Mouse (Mus musculus) mouse embryonic stem cell (cell line): ENCODE results near the gene Mtss1l.

Experiments used
- in situ Hi-C, 2 experiments: fragments of 300-500 bp; cut with MboI; formaldehyde crosslinking; loops; 1 replicate in 1 of 2; 3 replicates in 1 of 2; pipeline ENCODE4 v1.14.3; 2019 to 2020; ENCODE audit warnings: low sequenced_read_pairs in 2 of 2, low pct_unique_long_range_greater_than_20kb in 1 of 2, mixed read lengths in 1 of 2; ENCODE audit not compliant: unreplicated experiment in 1 of 2

Mtss1l gene

GRCm38 (mm10) chr8:110720685-110721598 is at the start of gene Mtss1l:
TSS of gene Mtss1l (plus strand) at chr8:110721476.
- in situ Hi-C loops = no loop called here

DNA sequence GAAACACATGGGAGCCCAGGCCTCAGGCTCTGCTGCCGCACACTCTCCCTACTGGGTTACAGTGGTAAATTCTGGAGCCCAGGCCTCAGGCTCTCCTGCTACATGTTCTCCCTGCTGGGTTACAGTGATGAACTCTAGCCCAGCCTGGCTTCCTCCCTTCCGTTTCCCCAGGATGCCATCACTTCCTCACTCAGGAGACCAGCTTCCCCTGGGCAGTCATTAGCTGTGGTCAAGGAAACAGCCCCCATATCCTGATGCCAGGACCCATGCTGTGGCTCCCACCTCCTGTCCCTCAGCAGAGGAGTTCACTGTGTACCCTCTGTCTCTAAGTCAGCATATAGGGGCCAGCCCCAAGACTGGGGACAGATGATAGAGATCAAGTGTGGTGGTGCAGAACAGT is 49.1 kb upstream of the Mtss1l start:
- in situ Hi-C loops = no loop called here

GRCm38 (mm10) chr8:110673168-110673567 is 48.1 kb upstream of the Mtss1l start:
- in situ Hi-C loops = no loop called here

DNA sequence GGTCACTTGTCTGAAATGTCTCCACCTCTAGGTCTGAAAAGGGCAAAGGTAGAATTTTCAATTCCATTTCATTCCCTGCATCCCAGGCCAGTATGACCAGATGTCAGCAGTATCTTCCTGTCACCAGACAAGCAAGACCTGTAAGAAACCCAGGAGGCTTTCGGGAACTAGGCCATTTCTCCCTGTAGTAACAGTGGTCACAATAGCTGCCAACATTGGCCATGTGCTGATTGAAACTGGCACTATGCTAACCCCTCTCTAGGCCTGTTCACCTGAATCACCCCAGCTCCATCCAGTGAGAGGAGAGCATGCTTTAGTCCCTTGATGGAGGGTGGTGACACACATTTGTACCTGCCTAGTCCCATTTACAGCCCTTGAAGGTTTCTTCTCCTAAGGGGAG is 46.7 kb upstream of the Mtss1l start:
- in situ Hi-C loops = no loop called here

DNA sequence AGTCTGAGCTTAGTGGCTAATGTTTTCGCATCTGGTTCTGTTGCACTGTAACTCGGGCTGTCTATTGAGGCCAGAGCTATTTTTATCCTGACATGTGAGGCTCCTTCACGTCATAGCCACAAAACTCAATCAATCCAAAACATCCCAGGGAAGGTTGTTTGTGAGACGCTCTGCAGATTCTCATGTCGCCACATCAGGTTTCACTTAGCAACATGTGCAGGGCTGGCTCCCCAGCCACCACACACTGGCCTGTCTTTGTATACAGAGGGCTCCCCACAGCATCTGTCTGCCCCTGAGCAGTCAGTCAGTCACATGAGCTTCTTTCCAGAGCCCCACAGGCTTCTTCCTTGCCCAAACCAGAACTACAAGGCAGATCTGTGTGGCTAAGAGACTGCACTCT is 44.6 kb upstream of the Mtss1l start:
- in situ Hi-C loops = no loop called here

GRCm38 (mm10) chr8:110677174-110677660 is 44.1 kb upstream of the Mtss1l start:
- in situ Hi-C loops = no loop called here

- in situ Hi-C loops = no loop called here
Observed at GRCm38 (mm10) chr8:110678989-110679388, 42.3 kb upstream of the Mtss1l start.

DNA sequence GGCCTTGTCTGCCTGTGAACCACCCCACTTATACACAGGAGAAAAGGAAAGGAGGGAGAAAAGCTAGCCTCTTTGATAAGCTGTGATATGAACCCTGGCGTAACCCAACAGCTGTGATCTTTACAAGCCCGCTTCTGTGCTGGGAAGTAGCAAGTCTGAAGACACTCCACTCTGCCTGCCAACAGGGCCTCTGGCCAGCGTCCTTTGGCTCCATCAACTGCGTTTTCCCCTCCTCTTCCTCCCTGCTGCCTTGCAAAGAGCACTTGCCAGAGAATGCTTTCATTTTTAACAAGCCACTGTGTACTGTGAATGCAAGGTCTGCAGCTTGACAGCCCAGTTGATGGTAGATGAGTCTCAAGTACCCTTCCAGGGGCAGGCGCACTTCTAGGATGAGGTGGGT is 33.5 kb upstream of the Mtss1l start:
- in situ Hi-C loops = no loop called here

GRCm38 (mm10) chr8:110689961-110690360 is 31.3 kb upstream of the Mtss1l start:
- in situ Hi-C loops = no loop called here

GRCm38 (mm10) chr8:110694226-110694625 is 27.1 kb upstream of the Mtss1l start:
- in situ Hi-C loops = no loop called here

DNA sequence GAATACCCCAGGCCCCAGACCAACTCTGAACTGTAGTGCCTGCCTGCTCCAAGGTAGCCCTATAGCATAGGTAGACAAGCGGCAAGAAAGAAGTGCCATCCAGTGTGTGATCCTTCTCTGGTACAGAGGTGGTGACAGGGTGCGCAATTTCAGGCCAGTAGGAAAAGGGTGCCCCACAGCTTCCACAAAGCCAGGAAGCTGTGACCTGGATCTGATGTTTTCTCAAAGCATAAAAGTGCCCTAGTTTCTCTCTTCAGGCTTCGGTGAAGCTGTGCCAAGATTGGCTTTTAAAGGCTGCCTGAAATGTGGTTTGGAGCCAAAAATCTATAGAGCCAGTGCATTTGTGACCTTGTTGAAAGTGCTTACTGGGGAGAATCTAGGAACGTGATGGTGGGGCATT is 26.4 kb upstream of the Mtss1l start:
- in situ Hi-C loops = no loop called here

GRCm38 (mm10) chr8:110695431-110695830 is 25.8 kb upstream of the Mtss1l start:
- in situ Hi-C loops = no loop called here

GRCm38 (mm10) chr8:110696051-110696450 is 25.2 kb upstream of the Mtss1l start:
- in situ Hi-C loops = no loop called here

DNA sequence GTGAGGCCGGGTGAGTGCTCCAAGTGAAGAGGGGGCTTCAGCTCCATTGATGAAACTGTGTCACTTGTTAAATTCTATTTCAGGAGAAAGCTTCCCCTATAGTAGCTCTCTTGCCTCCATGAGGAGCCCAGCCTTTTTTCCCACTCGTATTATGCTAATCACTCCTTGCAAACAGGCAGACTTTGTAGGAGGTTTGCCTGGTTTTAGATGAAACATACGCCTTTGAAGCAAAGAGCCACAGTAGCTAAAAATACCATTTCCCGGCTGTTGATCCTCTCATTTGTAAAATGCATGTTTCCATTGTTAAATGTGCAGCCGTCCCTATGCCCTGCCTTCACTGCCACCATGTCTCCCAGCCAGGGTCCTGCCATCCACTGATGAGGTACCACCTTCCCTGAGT is 23.7 kb upstream of the Mtss1l start:
- in situ Hi-C loops = no loop called here

DNA sequence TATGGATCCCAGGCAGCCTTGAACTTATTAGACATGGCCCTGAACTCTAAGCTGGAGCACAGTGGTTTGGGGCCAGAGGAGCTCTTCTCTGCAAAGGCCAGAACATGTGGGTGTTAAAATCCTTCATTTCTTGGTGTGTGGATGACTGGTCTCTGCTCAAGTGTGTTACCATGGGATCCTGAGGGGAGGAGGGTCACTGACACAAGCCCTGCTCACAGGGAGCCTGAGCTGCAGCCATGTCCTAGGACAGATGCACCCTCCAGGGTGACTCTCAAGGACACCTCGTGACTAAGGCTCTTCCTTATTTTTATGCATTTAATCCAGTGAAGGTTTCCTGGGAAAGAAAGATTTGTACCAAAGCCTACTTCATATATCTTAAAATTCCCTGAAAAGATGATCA is 23.2 kb upstream of the Mtss1l start:
- in situ Hi-C loops = no loop called here

GRCm38 (mm10) chr8:110699501-110699900 is 21.8 kb upstream of the Mtss1l start:
- in situ Hi-C loops = no loop called here

DNA sequence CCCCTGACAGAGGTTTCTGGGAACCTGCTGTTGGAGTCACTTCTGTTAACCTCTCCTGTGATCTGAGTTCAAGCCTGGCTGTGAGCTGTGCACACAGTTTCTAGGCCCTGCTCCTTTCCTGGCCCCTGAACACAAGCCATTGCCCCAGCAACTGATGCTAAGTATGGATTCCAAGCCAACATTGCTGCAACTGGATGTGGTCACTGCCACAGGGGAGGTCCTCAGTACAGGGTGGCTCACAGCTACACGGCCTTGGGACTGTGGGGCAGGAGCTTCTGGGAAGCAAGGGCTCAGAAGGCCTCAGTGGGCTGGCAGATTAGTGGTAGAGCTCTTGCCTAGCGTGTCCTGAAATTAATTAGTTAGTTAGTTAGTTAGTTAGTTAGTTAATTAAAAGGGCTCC is 20.7 kb upstream of the Mtss1l start:
- in situ Hi-C loops = no loop called here

DNA sequence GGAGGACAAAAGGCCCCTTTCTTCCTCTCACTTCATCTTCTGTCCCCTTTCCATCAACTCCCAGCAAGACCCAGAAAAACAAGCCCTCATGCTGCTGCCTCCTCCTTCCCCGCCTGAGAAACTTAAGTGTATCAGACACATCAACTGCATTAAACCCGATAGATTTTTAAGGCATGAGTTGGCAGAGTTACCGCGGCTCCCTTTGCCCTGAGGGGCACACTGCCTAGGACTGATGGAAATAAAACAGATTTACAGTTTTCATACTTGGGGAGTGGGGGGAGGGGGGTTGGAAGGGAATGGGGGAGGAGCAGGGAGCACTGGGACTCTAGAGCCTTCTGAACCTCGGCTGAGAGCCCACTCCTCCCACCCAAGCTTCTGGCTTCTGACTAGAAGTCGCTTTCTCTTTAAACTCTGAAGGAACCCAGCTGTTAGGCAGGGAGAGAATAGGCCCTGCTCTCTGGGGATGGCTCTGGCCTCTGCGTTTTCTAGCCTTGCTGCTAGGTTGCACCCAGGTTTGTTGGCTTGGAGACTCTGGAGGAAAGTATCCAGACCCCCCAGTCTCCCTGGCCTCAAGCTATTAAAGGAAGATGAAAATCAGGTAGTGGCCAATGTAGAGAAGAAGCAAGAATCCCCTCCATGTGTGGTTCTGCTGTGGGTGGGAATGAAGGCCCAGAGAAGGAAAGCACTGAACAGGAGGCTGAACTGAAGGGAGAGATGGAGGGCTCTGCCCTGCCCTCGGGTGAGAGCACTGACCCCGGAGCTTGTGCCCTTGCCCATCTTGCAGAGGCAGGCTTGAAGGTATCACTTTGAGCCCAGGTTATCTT is 18.4 kb upstream of the Mtss1l start:
- in situ Hi-C loops = no loop called here

GRCm38 (mm10) chr8:110703460-110704061 is 17.7 kb upstream of the Mtss1l start:
- in situ Hi-C loops = no loop called here
